Mouse (Mus musculus): Measurements from ENCODE around the gene Ccdc134. TPM values are rescaled to one million over a fixed set of nuclear protein-coding genes. Genes with fewer than 3 reads are reported as not detected.

The Ccdc134 gene
- polyA plus RNA-seq, 1 experiment from 2014 or later = 26.8 TPM

DNA sequence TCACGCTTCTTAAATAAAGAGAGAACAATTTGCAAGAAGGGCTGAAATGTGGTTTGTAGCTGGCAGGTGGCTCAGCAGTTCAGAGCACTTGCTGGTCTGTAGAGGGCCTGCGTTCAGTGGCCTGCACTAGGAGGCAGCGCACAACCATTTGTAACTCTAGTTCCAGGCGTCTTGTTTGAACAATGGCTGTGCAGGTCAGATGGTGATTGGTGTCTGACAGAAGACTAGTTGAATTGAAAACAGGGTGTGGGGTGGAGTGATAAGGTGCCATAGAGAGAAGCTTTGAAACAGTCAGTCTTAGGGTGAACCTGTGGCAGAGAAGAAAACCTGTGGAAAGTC, 36.3 kb downstream of the Ccdc134 start:
- Histone ChIP-seq H3K4me1 (peaks cover 76% of the 10 kb centered on the region), H3K9me3 (no peaks in the 10 kb centered on the region), H3K27me3 (no peaks in the 10 kb centered on the region), H3K4me2 (no peak overlapping the region), H3K27ac (0 out of 2 replicates have a peak overlapping the region, but pooled peaks have one; percentile 17), H3K36me3 (no peaks in the 10 kb centered on the region), H3K4me3 (no peak overlapping the region), H3K9ac (no peak overlapping the region)
- 61% methylated on average over 4 of the region's 4 CpGs for WGBS
- no peak for ATAC-seq (ENCODE audit: insufficient number of reproducible peaks, insufficient read depth, low FRiP score, low TSS enrichment, low read depth)

DNA sequence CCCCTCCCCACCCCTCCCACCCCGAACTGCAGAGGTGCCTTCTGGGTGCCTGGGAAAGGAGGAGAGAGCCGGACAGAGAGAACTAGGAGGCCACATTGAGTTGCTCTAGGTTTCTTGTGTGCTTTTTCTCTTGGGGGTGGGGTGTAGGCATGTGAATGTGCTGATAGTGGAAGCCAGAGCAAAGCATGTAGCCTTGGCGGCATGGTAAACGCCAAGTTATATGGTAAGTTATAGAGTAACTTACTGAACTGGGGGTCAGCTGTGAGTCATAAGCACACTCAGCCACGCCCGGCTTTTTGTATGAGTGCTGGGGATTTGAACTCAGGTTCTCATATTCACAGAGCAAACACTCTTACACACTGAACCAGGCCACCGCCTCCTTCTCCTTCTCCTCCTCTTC, 36.8 kb downstream of the Ccdc134 start:
- ATAC-seq (ENCODE audit: insufficient number of reproducible peaks, insufficient read depth, low FRiP score, low TSS enrichment, low read depth) = no peak
- Histone ChIP-seq H3K27ac (no peak overlapping the region), H3K9me3 (no peaks in the 10 kb centered on the region)

DNA sequence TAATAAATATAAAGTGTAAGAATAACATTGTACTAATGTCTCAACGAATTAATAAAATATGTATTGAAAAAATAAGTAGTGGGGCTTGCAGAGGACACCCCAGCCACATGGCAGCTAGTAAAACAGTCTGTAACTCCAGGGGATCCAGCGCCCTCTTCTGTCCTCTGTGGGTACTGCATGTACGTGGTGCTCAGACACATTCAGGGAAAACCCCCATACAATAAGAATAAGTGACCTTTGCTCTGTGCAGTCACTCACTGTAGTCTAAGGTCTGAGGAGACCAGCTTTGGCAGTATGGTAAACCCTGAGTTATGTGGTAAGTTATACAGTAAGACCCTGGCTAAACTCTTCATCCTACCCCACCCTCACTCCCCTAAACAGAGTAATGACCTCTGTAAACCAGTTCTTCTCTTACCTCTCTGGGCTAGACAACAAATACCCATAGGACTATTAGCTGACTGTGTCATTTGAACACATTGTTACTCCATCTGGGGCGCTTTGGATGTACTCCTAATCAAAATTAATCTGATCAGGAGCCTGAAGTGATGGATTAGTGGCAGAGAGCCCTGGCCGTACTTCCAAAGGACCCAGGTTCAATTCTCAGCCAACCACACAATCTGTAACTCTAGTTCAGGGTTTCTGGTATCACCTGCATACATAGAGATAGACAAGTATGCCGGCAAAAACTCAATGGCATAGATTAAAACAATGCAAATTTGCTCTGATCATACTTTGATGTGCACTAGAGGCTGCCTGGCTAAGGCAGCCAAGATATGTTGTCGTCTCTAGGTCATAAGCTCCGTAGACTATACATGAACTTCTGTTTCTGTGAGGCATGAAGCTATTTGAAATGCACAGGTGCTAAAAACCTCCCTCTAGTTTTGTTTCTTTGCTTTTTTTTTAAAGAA, 37.9 kb downstream of the Ccdc134 start:
- Histone ChIP-seq H3K4me2 (no peak overlapping the region), H3K9ac (peak overlapping the region; percentile 40; the same call in 1 of the 2 replicates), H3K27ac (peak overlapping the region; percentile 74; the same call in 1 of the 2 replicates), H3K4me1 (peaks cover 61% of the 10 kb centered on the region), H3K27me3 (no peaks in the 10 kb centered on the region), H3K4me3 (no peak overlapping the region), H3K9me3 (no peaks in the 10 kb centered on the region), H3K36me3 (peaks cover 10% of the 10 kb centered on the region)
- ATAC-seq (ENCODE audit: insufficient number of reproducible peaks, insufficient read depth, low FRiP score, low TSS enrichment, low read depth) = no peak; the same call in 1 of the 2 replicates
- WGBS = 59% methylated on average over 8 of the region's 8 CpGs

More for the DNA sequence above, 36.8 kb downstream of the Ccdc134 start:
- Histone ChIP-seq H3K4me2 (no peak overlapping the region), H3K36me3 (no peaks in the 10 kb centered on the region), H3K4me1 (peaks cover 72% of the 10 kb centered on the region), H3K9ac (no peak overlapping the region), H3K27me3 (no peaks in the 10 kb centered on the region), H3K4me3 (no peak overlapping the region)
- WGBS = 74% methylated on average over 7 of the region's 7 CpGs

DNA sequence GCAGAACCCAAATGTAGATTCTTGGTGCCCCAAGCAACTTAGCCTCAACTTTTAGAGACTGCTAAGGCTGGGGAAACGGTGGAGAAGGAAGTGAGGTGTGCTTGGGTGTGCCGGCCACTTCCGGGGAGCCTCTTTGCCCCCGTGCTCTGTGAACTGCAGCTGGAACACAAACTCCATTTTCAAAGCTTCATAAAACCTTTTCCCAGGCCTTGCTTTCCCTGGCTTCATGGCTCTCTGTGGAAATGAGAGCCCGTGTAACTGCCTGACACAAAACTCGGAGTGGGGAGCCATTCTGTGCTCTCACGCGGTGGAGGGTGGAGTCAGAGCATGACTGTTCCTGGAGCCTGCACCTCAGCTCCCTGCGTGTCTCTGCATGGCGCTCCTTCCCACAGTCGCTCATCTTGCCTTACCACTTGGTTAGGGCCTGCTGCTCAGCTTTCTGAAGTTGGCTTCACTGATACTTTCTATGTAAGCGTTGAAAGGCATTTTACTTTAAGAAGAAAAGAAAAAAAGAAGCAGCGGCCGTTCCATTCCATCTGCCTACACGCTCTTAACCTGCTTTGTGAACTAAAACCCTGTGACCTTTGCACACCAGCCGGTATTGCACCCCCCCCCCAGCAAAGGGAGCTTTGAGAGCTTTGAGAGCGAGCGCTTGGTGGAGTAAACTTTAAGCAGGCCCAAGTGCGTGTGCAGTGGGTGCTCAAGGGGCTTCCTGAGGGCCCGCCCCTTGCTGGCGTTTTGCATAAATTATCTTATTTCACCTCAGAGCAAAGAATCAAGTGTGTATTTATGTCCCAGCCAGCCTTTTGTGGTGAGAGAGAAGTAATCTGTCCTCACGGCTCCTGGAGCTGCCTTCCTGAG, 38.7 kb downstream of the Ccdc134 start:
- no peak overlapping the region for H3K4me3 ChIP-seq
- ATAC-seq (ENCODE audit: insufficient number of reproducible peaks, insufficient read depth, low FRiP score, low TSS enrichment, low read depth) = no peak; the same call in 1 of the 2 replicates
- WGBS = 56% methylated on average over 22 of the region's 22 CpGs
- peaks cover 19% of the 10 kb centered on the region for H3K36me3 ChIP-seq
- peak overlapping the region; percentile 28 for H3K4me2 ChIP-seq
- peak overlapping the region; percentile 74 for H3K27ac ChIP-seq
- H3K9ac ChIP-seq = peak overlapping the region; percentile 40; the same call in 1 of the 2 replicates
- no peaks in the 10 kb centered on the region for H3K9me3 ChIP-seq
- peaks cover 52% of the 10 kb centered on the region for H3K4me1 ChIP-seq
- H3K27me3 ChIP-seq = no peaks in the 10 kb centered on the region

DNA sequence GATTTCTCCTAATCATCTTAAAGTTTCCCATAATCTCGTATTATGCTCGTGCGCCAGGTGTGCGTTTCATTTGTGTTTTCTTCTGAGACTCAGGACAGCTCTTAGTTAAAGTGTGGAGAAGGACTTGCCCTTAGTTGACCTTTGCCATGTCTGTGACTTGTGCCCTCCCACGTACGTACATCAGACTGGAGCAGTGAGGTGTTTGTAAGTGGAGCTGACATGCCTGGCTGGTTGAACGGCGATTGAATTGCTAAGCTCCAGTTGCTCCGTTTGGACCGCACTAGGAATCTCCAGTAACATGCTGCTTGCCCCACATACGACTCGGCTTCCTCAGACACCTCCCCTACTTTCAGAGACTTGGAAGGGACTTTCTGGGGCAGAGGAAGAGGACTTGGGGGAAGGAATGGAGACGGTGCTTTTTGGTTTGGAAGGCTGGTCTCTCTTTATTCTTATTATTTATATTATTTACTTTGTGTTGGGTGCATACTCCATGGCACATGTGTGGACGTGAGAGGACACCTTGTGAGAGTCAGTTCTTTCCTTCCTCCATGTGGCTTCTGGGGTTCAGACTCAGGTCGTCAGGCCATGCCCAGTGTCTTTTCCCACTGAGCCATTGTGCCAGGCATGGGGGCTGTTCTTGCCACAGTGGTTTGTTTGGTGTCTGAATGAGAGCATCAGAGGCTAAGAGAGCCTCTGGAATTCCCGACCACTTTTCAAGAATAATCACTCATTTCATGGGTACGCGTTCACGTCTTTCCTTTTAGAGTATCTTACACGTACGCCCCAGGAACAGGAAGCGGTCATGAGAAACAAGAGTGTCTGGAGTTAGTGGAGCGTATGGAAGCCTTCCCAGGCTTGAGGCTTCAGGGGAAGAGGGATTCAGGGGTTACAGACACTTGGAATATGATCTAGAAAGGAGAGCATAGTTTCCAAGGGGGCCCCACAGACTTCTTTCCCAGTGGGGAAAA, 39.8 kb downstream of the Ccdc134 start:
- 0 out of 2 replicates have a peak overlapping the region, but pooled peaks have one; percentile 2 for H3K9ac ChIP-seq
- WGBS = 57% methylated on average over 23 of the region's 23 CpGs
- no peak overlapping the region for H3K4me2 ChIP-seq
- H3K4me1 ChIP-seq = peaks cover 47% of the 10 kb centered on the region
- H3K27me3 ChIP-seq = no peaks in the 10 kb centered on the region
- H3K27ac ChIP-seq = peak overlapping the region; percentile 74; the same call in 1 of the 2 replicates
- peaks cover 29% of the 10 kb centered on the region for H3K36me3 ChIP-seq
- H3K4me3 ChIP-seq = no peak overlapping the region
- no peaks in the 10 kb centered on the region for H3K9me3 ChIP-seq
- no peak for ATAC-seq (ENCODE audit: insufficient number of reproducible peaks, insufficient read depth, low FRiP score, low TSS enrichment, low read depth)

DNA sequence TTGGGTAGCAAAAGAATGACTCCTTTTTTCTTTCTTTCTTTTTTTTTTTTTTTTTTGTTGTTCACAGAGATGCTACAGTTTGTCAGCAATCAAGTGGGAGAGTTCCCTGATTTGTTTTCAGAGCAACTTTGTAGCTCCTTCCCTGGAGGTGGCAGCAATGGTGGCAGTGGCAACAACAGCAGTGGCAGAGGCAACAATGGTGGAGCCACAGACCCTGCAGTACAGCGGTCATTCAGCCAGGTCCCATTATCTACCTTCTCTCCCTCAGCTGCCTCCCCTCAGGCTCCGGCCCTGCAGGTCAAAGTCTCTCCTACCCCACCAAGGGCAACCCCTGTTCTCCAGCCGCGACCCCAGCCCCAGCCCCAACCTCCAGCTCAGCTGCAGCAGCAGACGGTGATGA, 41.9 kb downstream of the Ccdc134 start:
- Histone ChIP-seq H3K27ac (no peak overlapping the region), H3K9ac (no peak overlapping the region), H3K4me1 (peaks cover 34% of the 10 kb centered on the region), H3K27me3 (no peaks in the 10 kb centered on the region), H3K36me3 (peaks cover 49% of the 10 kb centered on the region), H3K4me2 (no peak overlapping the region), H3K4me3 (no peak overlapping the region), H3K9me3 (no peaks in the 10 kb centered on the region)
- ATAC-seq (ENCODE audit: insufficient number of reproducible peaks, insufficient read depth, low FRiP score, low TSS enrichment, low read depth) = no peak
- WGBS = 87% methylated on average over 5 of the region's 5 CpGs

DNA sequence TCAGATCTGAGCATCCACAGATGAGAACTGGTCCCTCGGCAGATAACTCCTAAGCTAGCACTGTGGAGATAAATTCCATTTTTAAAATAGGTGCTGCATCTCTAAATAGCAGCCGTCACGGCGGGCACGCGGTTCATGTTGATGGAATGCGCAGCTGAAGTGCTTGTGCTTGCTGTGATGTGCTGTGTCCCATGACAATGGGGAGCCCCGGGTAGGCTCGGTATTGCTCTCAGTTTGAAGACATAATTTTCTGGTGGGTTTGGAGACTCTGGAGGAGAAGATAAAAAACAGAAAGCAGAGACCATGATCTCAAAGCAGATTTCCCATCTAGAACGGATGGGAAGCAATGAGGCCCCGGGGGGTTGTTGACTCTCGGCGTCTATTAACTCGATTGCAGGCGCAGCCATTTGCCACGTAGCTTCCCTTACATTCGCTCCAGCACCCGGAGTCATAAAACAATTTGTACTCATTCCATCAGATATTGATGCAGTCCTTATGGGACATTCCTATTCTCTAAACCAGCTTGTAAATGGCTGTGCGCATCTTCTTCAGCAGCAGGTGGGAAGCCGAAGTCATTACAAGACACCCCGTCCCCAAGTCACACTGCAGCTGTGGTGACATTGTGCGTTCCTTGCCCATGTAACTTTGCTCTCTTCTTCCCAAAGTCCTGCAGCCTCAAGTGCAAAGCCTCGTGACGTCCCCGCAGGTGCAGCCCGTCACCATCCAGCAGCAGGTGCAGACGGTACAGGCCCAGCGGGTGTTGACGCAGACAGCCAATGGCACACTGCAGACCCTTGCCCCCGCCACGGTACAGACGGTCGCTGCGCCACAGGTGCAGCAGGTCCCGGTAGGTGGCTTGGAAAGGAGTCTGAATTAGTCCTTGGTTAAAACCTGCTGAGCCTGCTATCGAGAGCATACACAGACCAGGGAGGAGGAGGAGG, 43.0 kb downstream of the Ccdc134 start:
- Histone ChIP-seq H3K4me1 (peaks cover 31% of the 10 kb centered on the region), H3K9ac (no peak overlapping the region), H3K27me3 (no peaks in the 10 kb centered on the region), H3K27ac (no peak overlapping the region), H3K4me2 (no peak overlapping the region), H3K36me3 (peaks cover 59% of the 10 kb centered on the region), H3K9me3 (no peaks in the 10 kb centered on the region), H3K4me3 (no peak overlapping the region)
- ATAC-seq (ENCODE audit: insufficient number of reproducible peaks, insufficient read depth, low FRiP score, low TSS enrichment, low read depth) = no peak
- WGBS = 85% methylated on average over 36 of the region's 36 CpGs

DNA sequence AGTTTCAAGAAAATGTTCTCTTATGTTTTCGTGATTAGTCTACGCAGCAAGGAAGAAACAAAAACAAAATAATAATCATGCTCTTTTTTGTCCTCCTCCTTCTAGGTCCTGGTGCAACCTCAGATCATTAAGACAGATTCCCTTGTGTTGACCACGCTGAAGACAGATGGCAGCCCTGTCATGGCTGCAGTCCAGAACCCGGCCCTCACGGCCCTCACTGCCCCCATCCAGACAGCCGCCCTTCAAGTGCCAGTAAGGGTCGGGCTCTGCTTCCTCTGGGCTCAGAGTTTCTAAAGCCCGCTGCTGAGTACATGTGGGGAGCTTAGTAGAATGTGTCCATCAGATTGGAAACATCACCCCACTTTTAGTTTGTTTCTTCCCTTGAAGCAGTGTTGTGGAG, 44.9 kb downstream of the Ccdc134 start:
- H3K27me3 ChIP-seq = no peaks in the 10 kb centered on the region
- H3K4me2 ChIP-seq = no peak overlapping the region
- whole genome bisulfite sequencing = 88% methylated on average over 8 of the region's 8 CpGs
- no peak overlapping the region for H3K4me3 ChIP-seq
- H3K36me3 ChIP-seq = peaks cover 77% of the 10 kb centered on the region
- no peak for ATAC-seq (ENCODE audit: insufficient number of reproducible peaks, insufficient read depth, low FRiP score, low TSS enrichment, low read depth)
- H3K9me3 ChIP-seq = no peaks in the 10 kb centered on the region
- peaks cover 11% of the 10 kb centered on the region for H3K4me1 ChIP-seq
- no peak overlapping the region for H3K27ac ChIP-seq
- H3K9ac ChIP-seq = no peak overlapping the region

DNA sequence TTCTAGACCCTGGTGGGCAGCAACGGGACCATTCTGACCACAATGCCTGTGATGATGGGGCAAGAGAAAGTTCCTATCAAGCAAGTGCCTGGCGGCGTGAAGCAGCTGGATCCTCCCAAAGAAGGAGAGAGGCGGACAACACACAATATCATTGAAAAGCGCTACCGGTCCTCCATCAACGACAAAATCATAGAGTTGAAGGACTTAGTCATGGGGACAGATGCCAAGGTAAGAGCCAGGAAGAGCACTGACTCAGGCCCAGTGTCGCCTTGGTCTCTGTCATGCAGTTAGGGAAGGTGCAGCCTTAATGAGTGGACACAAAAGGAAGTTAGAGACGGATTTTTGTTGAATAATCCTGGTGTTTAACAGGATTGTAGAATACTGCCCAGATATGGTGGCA, 47.4 kb downstream of the Ccdc134 start:
- Histone ChIP-seq H3K36me3 (peaks cover 97% of the 10 kb centered on the region), H3K4me1 (no peaks in the 10 kb centered on the region), H3K4me2 (no peak overlapping the region), H3K27ac (no peak overlapping the region), H3K4me3 (no peak overlapping the region), H3K9me3 (no peaks in the 10 kb centered on the region), H3K27me3 (no peaks in the 10 kb centered on the region), H3K9ac (no peak overlapping the region)
- ATAC-seq (ENCODE audit: insufficient number of reproducible peaks, insufficient read depth, low FRiP score, low TSS enrichment, low read depth) = no peak
- WGBS = 94% methylated on average over 9 of the region's 9 CpGs

DNA sequence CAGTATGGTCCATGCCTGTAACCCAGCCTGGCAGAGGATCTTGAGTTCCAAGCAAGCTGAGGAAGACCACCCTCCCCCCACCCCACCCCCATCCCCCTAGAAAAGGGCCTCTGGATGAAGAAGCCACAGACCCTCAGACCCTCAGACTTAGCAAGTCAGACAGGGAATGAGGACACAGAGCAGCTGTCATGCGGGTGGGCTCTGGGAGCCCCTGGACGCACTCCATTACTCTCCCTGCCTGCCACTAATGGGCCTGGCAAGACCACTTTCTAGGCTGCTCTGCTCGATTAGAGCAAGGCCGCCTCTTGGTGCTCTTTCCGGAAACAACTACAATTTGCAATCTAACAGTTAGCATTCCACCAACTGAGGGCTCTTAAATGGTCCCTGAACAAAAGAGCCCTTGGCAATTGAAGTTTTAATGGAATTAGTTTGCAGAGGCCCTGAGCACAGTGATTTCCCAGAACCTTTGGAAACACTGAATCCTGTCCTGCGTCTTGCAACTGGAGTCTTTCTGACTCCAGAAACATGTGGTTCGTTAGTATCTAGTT, 50.1 kb downstream of the Ccdc134 start:
- Histone ChIP-seq H3K27ac (no peak overlapping the region), H3K9me3 (peaks cover 8% of the 10 kb centered on the region; the same call in 1 of the 2 replicates), H3K4me1 (no peaks in the 10 kb centered on the region), H3K27me3 (no peaks in the 10 kb centered on the region), H3K4me3 (no peak overlapping the region), H3K9ac (no peak overlapping the region), H3K4me2 (no peak overlapping the region), H3K36me3 (peaks cover 97% of the 10 kb centered on the region)
- WGBS = 94% methylated on average over 7 of the region's 7 CpGs
- no peak for ATAC-seq (ENCODE audit: insufficient number of reproducible peaks, insufficient read depth, low FRiP score, low TSS enrichment, low read depth)
